Mouse (Mus musculus): Measurements from ENCODE around the gene Sstr3.
A peak's percentile ranks its signal among the peaks of the same experiment; 100 is the strongest.

Sstr3 gene

DNA sequence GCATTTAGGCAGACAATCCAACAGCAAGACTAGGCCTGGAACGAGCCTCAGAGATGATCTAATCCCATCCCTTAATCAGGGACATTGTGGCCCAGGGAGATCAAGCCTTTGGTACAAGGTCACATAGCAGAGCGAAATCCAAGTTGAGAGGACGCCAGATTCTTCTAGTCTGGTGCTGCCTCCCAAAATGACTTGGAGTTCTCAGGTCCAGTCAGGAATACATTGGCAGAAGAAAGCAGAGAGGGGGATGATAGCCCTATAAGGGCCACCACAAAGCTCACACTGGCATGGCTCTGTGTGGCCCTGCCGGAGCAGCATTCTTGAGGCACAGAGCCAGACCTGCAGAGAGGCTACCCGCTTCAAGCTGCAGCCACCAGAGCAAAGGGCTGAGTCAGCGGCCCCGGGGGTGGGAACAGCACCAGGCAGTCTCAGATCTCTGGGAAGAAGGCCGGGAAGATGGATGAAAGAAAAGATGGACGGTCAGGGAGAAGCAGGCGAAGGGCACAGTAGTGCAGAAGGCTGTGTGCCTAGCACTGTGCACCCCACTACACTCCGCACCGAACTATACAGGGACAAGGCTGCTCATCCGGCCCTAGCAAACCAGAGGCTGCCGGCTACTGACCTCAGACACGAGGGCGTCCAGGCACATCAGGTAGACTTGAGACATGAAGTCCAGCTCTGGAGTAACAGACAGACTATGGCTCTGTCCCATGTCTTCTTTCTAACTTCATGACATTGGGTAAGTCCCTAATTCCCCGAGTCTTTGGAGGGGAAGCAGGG is 13.6 kb downstream of the Sstr3 start, which contains the start of gene C1qtnf6:
Gene C1qtnf6 (minus strand): TSS at position 746 of the 780 bp plus-strand sequence.
- DNase-seq (ENCODE audit: low spot score in 2 of 2), result no peak

DNA sequence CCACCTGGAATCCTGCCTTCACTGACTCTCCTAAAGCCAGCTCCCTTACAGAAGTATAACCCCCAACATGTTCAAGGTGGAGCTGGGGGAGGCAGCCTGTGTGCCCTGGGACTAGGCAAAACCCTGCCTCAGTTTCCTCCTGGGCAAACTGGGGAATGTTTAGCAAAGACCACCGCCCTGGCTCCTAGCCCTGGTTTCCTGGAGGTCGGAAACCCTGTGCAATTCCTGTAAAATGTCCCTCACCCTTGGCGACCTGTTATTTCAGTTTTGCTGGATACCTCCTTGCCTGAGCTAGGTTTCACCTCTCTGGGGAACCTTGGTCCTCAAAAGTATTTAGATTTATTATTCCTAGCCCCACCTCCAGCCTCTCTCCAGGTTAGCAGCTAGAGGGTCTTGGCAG is 14.3 kb downstream of the Sstr3 start:
- no peak for DNase-seq (ENCODE audit: low spot score in 2 of 2)

DNA sequence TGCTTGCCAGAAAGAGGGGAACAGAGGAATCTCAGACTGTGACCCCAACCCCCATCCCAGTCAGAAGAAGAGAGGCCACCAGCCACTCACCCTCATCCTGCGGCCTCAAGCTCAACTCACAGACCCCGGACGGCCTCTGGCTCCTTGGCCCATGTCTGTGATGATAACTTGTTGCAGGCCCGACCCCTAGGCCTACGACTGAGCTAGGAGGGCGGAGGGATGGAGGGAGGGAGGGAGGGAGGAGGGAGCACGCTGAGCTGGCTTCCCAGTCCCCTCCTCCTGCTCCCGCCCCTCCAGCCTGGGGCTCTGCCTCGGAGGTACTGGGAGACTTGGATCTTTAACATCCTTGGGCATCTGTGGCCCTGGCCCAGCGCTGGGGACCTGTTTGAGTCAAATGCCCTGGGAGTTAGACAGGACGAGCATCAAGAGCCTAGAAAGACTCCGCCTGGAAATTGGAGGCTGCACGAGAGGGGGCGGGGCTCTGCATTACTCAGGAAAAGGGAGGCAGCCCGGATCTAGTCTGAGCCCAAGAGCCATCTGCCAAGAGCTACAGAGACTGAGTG is 15.0 kb downstream of the Sstr3 start:
- peak; percentile 33 to 61 for DNase-seq (ENCODE audit: low spot score in 2 of 2)

DNA sequence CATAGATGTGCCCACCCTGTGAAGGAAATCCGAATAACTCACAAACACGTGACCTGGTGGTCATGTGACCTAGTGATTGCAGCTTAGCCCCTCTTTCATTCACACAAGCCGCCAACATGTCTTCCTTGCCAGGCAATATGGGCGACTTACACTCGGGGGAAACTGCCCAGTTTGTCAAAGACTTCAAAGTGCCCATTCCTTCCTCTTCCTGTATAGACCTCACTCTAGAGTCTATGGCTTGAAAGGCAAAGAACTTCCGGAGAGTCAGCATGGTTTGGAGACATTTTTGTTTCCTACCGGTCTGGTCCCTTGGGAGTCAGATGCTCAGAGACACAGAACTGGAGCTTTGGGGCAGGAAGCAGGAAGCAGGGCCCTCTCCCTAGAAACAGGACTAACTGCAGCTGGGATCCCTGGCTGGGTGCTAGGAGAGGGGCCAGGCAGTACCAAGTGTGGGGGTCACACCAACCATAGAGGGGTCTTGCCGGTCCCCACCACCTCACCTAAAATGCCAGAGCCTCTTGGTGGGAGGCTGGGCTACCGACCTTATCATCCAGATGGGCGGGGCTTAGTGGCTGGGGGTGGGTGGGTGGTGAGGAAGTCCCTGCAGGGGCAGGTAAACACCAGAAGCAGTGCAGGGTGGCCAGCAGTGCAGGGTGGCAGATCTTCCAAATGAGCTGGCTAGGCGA is 15.6 kb downstream of the Sstr3 start:
- no peak for DNase-seq (ENCODE audit: low spot score in 2 of 2)

DNA sequence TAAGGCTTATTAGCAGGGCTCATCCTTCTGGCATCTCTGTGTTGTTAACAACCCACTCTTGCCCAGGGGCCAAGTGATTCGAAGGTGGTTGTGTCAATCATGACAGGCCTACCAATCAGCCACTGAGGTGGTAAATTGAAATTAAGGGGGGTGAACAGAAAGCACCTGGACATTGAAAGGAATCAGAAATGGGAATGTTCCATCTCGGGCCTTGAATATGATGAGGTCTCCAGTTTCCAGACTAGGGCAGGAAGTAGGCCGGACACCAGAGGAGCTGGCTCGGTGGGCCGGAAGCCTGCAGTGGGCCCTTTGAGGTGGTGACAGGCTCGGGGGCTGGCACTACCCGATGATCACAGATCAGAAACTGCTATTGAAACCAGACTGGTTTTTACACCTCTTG is 16.5 kb downstream of the Sstr3 start:
- peak in 1 of 2 experiments; percentile 63 for DNase-seq (ENCODE audit: low spot score in 2 of 2)

DNA sequence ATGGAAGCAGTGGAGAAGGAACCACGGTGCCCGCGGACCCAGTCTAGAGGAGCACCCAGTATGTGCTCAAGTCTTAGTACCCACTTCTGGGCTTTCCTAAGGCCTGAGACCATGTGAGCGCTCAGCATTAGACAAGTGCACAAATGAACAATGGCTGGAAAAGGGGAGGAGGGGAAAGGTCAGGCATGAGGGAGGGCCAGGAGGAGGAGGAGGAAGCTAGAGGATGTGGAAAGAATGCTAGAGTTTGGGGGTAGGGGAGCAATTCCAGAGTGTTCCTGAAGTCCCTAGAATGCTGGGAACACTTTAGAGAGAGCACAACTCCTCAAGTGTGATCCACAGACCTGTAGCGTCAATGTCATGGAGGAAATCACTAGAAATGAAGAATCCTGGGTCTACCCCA is 20.3 kb downstream of the Sstr3 start:
- DNase-seq (ENCODE audit: low spot score in 2 of 2), result no peak

DNA sequence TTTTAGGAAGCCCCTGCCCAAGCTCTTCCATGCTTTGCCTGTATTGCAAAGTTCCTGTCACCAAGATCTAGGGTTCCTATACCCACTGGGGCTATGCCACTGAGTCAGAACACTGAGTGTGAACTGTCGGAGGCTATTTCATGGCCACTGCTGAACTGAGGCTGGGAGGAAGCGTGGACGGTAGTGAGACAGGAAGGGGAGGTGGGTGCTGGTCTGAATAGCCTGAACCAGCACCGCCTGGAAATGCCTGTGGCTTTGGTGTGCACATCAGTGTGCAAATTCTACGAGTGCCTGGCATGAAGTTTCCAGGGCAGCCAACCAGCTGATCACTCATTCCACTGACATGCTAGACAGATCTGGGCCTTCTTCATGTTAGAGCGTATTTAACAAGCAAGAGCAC is 22.6 kb downstream of the Sstr3 start:
- DNase-seq (ENCODE audit: low spot score in 2 of 2), result no peak

DNA sequence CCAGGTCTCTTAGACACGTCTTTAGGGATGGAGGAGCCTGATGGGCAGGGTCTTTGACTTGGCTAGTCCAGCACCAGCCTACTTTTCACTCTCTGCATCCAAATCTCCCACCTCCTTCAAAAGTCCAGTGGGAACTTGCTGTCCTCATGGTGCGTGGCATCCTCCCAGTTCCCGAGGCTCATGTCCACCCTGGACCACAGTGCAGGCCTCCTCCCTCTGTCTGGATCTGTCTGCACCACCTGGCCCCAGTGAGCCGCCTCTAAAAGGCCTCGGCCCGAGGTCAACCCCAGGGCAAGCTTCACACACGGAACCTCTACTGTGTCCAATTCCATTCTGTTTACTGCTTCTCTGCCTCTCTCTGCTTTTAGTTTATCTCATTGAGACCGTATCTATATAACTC is 23.2 kb downstream of the Sstr3 start:
- no peak for DNase-seq (ENCODE audit: low spot score in 2 of 2)

DNA sequence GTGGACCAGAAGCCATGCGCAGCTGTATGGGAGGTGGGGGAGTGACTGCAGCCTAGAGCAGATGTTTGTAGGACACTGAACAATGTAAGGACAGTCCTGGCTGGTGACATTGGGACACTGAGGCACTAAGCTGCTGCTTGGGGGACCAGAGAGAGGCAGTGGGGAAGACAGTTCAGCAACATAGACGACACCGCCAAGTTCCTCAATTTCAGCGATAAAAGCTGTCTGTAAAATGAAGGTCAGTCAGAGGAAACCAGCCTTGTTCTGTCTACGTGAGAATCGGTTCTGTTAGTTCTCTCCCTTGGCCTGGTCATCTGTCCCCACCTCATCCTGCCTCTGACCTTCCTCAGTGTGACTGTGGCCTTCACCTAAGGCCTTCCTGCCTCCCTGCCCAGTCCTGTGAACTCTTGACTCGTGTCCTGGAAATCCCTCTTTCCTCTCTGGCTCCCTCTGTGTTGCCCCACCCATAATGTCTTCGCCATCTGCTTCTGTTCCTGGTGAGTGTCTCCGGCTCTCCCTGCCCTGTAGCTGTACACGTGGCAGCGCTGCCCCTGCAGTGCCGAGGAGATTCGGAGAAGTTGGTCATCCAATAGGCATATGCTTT is 24.3 kb downstream of the Sstr3 start:
- DNase-seq (ENCODE audit: low spot score in 2 of 2), result no peak

DNA sequence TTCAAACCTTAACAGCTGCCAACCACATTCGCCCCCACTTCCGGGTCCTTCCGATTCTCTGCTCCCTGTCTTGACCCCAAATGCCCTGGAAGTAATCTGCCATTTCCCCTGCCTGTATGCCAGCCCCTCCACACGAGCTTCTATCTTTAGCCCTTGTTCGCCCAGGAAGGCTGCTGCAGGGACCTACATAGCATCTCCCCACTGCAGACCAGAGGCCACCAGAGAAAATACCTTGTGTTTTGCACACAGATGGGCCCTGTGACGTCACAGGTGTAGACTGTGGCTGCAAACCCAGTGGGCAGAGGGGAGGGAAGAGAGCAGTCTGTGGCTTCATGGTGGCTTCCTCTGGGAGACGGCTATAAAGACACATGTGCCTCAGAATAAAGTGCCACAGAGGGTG is 26.3 kb downstream of the Sstr3 start:
- no peak for DNase-seq (ENCODE audit: low spot score in 2 of 2)

DNA sequence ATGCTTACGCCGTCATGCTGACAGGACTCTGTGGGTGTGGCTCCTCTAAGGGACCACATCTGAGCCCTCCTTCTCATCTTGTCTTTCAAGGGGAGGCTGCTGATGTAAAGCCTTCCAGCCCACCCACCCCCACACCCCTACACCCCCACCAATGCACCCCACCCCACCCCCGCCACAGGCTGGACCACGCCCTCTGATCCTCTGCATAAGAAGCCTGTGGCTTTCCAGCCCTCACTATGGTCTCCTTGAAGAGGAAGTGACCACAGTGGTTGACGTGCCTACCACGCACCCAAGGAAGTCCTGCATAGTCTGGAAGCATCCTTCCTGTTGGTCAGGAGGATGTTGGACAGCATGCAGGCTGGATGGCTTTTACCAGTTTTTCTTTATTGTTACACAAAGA is 28.7 kb downstream of the Sstr3 start:
- no peak for DNase-seq (ENCODE audit: low spot score in 2 of 2)

DNA sequence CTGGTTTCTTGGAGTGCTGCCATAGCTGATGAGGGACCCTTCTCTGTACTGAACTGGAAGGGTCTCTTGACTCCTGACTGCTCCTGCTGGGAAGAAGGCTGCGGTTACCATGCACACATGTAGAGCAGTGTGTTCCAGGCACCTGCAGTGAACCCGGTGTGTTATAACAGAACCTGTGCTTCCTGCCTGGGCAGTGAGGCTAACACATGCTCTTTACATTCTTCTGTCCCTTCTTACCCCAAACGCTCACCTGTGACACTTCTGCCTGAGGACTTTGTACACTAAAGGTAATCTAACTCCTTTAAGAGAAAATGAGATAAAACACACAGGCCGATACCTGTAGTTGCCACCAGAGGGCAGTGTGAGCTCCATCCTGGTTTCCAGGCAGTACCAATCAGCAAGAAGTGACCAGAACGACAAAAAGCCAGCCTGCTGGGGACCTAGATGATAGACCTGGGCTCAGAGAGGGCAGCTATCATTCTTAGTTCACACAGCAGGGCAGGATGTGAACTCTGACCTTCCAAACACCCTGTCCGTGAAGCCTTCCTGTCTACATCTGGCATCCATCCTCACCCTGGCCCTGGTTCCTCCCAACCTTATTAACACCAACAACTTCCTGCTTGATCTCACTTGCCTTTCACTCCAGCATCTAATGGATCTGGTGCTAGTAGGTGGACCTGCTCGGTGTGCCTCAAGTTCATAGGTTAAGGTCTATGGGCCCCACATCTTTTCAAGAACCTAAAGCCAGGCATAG is 29.9 kb downstream of the Sstr3 start:
- peak; percentile 75 to 80 for DNase-seq (ENCODE audit: low spot score in 2 of 2)

DNA sequence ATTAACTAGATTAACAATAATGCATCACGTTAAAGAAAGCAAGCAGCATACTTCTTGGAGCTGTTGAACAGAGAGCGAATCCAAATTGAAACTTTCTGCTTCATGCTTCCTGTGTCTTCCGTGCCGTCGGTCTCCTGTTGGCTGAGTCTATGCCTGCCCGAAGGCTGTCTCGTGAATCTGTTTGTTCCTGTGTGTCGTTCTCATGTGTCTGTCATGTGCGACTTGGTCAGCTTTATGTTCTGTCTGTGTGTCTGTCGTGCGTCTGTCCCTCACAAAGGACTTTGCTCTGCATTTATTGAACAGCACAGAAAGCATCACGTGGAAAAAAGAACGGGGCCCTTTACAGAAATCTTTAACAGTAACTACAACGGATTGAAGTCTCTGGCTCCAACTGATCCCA is 31.5 kb downstream of the Sstr3 start:
- DNase-seq (ENCODE audit: low spot score in 2 of 2), result no peak

DNA sequence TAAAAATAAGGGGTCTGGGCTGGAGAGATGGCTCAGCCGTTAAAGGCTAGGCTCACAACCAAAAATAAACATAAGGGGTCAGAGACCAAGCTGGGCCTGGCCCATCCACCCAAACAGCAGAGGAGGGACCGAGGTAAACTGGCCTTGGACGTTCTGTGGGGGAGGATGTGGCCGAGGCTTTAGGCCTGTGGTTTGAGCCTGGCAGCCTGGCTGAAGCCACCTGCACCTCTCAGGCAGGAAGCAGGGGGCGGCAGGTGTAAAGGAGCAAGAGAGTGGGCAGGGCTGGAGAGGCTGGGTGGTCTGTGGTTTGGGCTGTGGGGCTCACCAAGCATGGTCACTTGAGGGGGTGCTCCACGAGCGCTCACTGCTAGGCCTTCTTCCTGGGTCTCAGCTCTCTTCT is 32.5 kb downstream of the Sstr3 start:
- no peak for DNase-seq (ENCODE audit: low spot score in 2 of 2)

DNA sequence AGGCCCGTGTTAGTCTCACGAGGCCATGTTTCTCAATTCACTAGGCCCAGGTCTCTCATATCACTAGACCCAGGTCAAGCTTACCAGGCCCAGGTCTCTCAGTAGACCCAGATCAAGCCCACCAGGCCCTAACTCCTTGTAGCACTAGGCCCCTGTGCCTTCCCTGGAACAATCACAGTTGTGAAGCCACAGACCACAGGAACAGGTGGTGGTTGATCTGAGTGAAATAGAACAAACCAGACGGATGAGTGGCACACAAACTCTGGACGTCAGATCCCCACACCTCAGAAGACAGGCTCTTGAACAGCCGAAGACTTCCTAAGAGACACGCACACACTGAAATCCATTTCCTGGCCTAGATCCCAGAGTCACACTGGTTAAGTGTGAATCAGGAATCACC is 33.7 kb downstream of the Sstr3 start:
- DNase-seq (ENCODE audit: low spot score in 2 of 2), result no peak

DNA sequence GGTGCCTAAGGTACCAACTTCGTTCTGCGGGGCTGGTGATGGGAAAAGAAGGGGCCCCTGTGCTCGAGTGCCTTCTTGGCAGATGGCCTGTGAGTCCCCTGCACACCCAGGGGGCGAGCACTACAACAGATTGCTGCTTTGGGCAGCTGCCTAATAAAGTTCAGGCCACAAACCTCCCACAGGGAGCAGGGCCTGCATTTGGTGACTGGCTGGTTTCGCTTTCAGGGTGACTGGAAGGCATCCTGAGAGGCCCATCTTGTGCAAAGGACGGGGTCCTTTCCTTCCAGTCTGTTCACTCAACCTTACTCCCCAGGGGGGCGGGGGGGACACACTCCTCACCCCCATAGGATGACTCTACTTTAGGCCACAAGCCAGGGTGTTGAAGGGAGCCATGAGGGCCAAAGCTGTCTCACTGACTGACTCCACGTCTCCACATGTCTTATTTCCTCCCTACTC is 34.3 kb downstream of the Sstr3 start:
- DNase-seq (ENCODE audit: low spot score in 2 of 2), result peak in 1 of 2 experiments; percentile 24

DNA sequence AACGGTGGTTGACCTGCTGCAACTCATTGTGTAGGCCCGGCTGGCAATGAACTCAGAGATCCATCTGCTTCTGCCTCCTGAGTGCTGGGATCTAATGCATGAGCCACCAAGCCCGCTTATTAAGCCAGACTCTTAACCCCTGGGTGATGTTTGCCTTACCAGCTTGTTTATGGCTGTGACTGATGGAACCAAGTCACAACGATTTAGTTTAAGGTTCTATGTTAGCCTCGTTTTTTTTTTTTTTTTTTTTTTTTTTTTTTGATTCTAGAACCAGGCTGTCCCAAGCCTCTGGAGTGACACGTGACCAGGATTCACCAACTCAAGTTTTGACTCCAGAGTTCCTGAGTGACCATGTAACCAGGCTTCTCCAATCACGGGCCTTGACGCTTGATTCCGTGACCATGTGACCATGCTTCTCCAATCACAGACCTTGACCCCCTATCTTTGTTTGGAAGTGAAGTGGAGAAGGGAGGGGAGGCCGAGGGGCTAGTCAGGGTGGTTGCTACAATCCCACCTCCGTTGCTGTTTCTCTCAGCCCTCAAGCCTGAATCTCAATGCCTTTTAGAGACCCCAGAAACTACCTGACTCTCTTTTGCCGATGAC is 35.1 kb downstream of the Sstr3 start:
- no peak for DNase-seq (ENCODE audit: low spot score in 2 of 2)

DNA sequence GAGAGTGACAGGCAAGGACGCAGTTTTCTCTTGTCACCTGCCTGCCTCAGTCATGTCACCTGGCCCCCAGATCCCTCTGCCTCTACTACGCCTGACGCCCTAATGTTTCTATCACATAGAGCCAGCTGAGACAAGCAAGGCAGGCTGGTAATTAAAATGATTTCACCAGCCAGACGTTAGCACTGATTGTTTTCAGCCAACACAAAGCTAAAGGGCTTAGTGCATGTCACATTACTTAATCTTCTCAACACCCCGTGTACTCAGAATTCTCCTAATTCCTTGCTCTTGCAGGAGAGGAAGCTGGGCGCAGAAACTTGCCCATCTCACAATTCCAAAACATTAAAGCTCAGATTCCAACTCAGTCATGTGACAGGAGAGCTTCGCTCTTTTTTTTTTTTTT is 36.0 kb downstream of the Sstr3 start:
- no peak for DNase-seq (ENCODE audit: low spot score in 2 of 2)

DNA sequence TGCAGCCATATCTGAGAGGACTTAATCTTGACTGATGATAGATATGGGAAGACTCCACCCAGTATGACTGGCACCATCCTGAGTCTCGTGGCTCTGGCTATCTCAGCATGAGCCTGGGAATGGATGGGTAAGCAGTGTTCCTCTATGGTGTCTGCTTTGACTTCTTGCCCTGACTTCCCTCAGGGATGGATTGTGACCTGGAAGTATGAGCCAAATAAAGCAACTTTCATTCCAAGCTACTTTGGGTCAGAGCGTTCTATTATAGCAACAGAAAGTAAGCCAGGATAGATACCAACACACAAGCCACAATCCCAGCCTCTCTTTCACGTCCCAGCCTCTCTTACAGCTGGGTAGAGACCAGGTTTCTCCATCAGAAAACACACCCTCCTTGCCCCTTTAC is 38.9 kb downstream of the Sstr3 start:
- DNase-seq (ENCODE audit: low spot score in 2 of 2), result no peak

DNA sequence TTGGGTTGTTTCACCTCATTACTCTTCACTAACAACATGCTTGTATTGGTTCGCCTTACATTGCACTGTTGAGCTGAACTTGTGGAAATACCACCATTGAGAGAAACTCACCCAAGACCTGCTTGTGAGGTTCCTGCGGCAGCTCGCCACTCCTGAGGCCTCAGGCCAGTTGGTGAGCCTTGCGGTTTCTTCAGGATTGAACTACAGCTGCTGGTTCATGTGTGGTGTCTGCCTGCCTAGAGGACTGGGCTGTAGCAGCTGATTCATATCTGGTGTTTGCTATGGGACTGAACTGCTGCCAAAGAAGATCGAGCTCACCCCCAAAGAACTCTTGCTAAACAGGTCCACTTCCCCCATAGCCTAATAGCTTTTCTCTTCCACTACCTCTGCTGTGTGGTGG is 39.7 kb downstream of the Sstr3 start:
- no peak for DNase-seq (ENCODE audit: low spot score in 2 of 2)

DNA sequence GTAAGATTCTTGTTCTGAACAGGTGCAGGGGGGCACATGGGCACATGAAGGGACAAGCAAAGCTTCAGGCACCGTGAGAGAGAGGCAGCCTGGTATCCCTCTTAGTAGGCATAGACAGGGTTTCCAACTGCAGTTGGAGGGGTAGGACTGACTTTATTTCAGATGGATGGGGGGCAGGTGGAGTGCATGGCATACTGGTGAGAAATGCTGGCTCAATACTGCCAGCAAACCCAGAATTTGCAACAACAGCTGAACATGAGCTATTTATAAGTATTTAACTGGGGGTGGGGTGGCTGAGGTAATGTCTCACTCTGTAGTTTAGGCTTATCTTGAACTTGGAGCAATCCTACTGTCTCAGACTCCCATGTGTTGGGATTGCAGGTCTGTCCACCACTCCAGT is 40.5 kb downstream of the Sstr3 start:
- DNase-seq (ENCODE audit: low spot score in 2 of 2), result no peak

Measured in cerebellum, postnatal 4 days (tissue).